Mouse (Mus musculus): ENCODE data around the gene Ccdc36.

Ccdc36 gene

GRCm38 (mm10) chr9:108441236-108441919 is 13.1 kb upstream of the Ccdc36 start:
- no peak for DNase-seq

DNA sequence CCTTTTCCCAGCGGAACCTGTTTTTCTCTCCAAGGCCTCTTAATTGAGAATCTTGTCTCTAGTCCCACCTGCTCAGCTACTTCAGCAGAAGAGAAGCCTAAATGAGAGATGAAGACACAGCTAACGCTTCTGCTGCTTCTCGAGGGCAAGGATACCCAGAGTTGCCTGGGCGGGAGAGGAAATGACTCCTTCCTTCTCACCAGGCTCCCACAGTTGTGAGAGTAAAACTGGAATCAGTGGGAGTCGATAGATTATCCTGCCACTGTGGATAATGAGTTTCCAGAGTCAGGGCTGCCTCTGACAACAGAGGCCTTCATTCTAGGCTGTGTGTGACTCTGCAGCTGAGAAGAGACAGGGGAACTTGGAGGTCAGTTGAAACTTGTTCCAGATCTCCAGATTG is 12.2 kb upstream of the Ccdc36 start:
- no peak for DNase-seq

DNA sequence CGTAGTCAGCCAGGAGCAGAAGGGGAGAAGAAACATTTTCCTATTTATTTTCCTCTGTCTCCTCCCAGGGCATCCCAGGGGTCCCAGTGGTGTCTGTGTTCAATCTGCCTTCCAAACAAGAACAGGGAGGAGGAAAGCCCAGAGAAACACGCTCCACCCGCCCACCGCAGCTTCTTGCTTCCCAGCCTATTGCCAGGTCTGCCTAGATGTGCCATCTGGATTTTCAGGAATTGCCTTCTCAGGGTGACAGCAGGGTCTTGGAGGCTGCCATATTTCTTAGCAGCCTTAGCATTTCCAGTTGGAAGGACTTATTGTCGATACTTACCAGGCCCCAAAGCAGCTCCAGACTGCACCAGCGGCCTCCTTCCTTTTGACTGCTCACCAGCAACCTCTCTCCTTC is 10.9 kb upstream of the Ccdc36 start:
- DNase-seq = no peak

GRCm38 (mm10) chr9:108436182-108436581 is 7.9 kb upstream of the Ccdc36 start, which contains the start of gene BC048562:
Gene BC048562, plus strand, starts transcription at chr9:108436482.
- no peak for DNase-seq

DNA sequence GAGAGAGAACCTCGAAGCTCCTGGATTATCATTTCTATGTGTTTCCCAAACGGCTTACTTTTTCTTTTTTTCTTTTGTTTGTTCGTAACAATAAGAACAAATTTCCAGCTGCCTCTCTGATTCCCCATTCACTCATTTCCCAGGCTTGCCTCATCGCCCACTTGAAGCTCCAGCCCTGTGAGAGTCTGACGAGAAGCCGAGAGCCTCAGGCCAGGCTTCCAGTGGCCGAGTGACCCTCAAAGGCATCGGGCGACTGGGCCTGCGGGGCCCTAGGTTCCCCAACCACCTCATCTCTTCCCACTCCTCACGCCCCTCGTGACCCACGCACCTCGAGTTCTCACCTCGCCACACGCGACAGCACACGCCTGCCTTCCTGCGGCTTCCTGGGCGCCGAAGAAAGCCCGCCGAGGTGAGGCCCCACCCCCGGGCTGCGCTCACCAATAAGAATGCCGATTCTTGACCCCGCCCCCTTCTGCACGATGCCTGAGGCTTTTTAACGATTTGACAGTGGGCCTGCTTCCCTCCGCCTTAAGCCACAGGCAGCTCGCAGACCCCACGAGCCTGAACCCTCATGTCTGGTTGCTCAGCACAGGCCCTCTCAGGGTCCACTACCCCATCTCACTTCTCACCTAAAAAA is 3.3 kb upstream of the Ccdc36 start:
- peak; percentile 23 for DNase-seq

GRCm38 (mm10) chr9:108412221-108412620 is 16.1 kb downstream of the Ccdc36 start:
- DNase-seq = peak; percentile 65

- DNase-seq = no peak
Measured at GRCm38 (mm10) chr9:108411381-108411942, 16.8 kb downstream of the Ccdc36 start.

GRCm38 (mm10) chr9:108409535-108409934 is 18.7 kb downstream of the Ccdc36 start:
- DNase-seq = no peak

DNA sequence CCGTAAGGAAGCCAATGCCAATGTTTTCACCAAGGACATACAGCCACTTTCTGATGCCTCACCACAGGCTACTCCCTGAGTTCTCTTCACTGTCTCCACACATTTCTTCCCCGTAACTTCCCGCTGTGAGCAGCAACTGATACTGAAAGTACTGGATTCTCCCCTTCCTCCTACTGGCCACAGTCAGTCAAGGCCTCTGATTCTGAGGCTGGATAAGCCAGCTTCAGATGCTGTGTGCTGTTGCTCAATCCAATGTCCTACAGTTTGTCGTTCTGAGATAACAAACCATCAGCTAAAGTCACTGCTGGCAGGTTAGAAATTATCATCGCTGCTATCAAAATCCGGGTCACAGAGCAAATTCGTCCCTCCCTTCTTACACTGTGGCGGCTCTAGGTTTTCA is 23.8 kb downstream of the Ccdc36 start:
- no peak for DNase-seq

DNA sequence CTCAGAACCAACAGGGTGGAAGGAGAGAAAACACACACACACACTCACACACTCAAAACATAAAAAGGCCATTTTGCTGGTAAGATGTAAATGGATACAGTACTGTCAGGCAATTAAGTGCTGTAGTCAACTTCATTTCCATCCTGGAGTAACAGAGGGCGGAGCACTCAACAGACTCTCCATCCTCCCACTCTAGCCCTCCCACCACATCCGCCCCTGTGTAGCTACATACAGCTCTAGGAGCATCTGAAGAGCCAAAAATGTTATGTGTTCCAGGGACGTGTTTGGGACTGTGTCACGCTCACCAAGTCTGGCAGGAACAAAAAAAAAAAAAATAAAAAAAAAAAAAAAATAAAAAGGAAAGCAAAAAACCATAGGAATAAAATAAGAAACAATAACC is 25.2 kb downstream of the Ccdc36 start:
- no peak for DNase-seq

- DNase-seq = no peak
Measured at GRCm38 (mm10) chr9:108401186-108401960, 26.9 kb downstream of the Ccdc36 start.

- DNase-seq = no peak
Measured at GRCm38 (mm10) chr9:108398324-108398723, 30.0 kb downstream of the Ccdc36 start.

DNA sequence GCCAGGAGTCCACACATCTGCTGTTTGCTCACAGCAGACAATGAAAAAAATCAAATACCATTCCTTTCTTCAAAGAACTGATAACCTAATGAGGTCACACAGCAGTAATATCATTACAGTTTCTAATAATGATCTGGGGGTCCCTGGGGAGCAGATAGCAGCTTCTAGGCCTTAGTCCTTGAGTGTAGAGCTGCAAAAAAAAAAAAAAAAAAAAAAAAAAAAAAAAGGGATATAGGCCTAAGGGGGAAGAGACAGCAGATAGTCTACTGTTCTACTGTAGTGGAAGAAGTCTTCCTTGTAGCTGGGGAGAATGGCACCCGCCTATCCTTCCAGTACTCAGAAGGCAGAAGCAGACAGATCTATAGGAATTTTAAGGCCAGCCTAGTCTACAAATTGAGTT is 32.9 kb downstream of the Ccdc36 start:
- DNase-seq = no peak

DNA sequence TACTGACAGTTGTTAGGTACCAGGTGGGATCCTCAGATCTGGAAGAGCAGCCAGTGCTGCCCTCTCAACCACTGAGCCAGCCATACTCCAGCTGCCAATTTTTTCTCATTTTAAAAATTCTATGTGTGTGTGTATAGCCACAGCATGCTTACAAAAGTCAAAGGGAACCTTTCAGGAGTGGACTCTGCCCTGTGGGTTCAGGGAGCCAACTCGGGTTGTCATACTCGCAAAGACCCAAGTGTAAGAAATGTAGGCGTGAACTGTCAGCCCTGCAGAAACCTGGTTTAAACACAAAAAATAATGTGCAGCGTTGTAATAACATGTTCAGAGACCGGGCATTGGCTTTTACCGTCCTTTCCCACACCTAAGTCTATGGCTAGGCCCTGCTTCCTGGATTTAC is 34.1 kb downstream of the Ccdc36 start:
- no peak for DNase-seq

DNA sequence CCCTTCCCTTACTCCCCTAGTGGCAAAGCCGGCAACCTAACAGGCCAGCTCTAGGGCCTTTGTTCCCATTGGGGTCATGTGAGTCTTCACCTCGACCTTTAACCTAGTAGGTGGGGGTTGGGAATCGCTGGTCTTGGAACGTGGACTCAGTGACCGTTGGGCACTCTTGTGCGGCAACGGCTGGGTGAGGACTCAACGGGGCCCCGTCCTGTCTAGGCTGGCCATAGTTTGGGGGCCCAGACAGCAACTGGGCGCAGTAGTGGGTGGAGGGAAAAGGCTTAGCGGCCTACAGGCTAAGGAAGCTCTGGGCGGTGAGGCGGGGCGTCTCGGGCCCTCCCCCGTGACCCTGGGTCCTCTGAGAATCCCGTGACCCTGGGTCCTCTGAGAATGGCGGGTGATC is 35.6 kb downstream of the Ccdc36 start, which contains the start of gene 1700102P08Rik:
Gene 1700102P08Rik (plus strand): TSS at position 130 of the 400 bp plus-strand sequence.
- no peak for DNase-seq

GRCm38 (mm10) chr9:108389220-108389619 is 39.1 kb downstream of the Ccdc36 start:
- no peak for DNase-seq

DNA sequence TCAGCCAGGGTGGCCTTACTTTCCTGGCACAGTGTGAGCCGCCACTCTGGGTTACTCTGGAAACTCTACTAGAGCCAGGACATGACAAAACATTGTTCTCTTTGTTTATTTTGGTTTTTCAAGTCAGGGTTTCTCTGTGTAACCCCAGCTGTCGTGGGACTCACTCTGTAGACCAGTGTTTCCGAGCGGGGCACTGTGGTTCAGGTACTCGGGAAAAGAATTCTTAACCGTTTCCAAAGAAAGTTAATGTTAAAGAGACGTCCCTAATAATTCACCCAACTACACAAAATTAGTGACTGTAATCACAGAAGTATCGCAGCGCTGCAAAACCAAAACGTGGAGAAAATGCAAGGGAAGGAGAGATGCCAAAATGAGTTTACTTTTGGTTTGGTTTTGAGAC is 39.7 kb downstream of the Ccdc36 start:
- no peak for DNase-seq

GRCm38 (mm10) chr9:108386816-108387215 is 41.5 kb downstream of the Ccdc36 start:
- no peak for DNase-seq

GRCm38 (mm10) chr9:108385006-108385405 is 43.3 kb downstream of the Ccdc36 start:
- DNase-seq = no peak

DNA sequence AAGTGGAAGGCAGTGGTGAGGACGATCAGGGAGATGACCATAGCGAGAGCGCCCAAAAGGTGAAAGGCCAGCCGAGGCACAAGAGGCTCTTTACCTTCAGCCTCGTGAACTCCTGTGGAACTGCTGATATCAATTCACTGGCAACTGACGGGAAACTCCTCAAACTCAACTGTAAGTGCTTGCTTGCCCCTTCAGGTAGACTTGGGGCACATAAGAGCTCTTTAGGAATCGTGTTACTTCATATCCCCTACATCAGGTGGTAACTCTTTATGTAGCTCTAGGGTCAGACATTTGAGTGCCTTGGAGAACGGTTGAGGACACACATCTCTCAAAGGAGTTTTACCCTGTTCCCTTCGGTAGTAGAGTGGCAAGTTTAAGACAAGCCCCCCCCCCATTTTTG is 46.9 kb downstream of the Ccdc36 start:
- no peak for DNase-seq

- no peak for DNase-seq
Measured at GRCm38 (mm10) chr9:108379294-108379693, 49.0 kb downstream of the Ccdc36 start.

GRCm38 (mm10) chr9:108378736-108379135 is 49.5 kb downstream of the Ccdc36 start:
- no peak for DNase-seq

GRCm38 (mm10) chr9:108378234-108378633 is 50.0 kb downstream of the Ccdc36 start:
- DNase-seq = no peak
